Mouse (Mus musculus): Measurements from ENCODE around the gene Abcg8. TPM values are rescaled to one million over a fixed set of nuclear protein-coding genes. Genes with fewer than 3 reads are reported as not detected.
A peak's percentile ranks its signal among the peaks of the same experiment; 100 is the strongest.

The Abcg8 gene
- polyA plus RNA-seq, 1 experiment from 2014 or later: 0.13 TPM

DNA sequence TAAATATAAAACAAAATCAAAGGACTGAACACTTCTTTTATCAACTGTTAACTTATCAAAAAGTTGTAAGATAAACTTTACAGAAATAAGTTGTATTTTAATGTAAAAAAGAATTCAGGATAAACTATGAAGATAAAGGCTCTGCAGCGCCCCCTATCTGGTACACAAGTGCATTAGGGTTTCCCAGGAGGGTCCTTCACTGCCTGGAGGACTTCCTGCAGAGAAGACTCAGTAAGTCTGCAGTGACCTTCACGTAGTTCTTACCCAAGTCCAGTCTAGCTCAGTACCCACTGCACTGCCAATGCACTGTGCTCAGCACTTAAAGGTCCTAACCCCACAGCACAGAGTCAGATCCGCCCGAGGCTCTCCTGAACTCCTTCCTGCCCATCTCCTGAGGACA is 31.3 kb downstream of the Abcg8 start:
- no peak overlapping the region for H3K4me3 ChIP-seq (ENCODE audit: low read depth, low read length)
- DNase-seq (ENCODE audit: low spot score): no peak
- no peak overlapping the region for H3K4me2 ChIP-seq (replicated peaks; ENCODE audit: low read depth)
- H3K4me1 ChIP-seq (replicated peaks; ENCODE audit: control insufficient read depth, insufficient read depth): no peaks in the 10 kb centered on the region
- H3K27me3 ChIP-seq (ENCODE audit: control insufficient read depth, insufficient read depth, low read length): no peaks in the 10 kb centered on the region
- no peak for TF ChIP-seq EP300 (optimal IDR thresholded peaks at IDR 0.05)
- TF ChIP-seq CTCF (IDR thresholded peaks at IDR 0.05; ENCODE audit: low read depth): peak; percentile 58
- peaks cover 5% of the 10 kb centered on the region for H3K36me3 ChIP-seq (ENCODE audit: control insufficient read depth, insufficient read depth, low read length)
- no peak for ATAC-seq (ENCODE audit: low FRiP score, low TSS enrichment)
- WGBS: 70% methylated on average over 4 of the region's 4 CpGs
- no peak overlapping the region for H3K27ac ChIP-seq (replicated peaks)
- no peak overlapping the region for H3K9ac ChIP-seq (ENCODE audit: low read length)
- H3K9me3 ChIP-seq (ENCODE audit: control insufficient read depth, low read length): no peaks in the 10 kb centered on the region

DNA sequence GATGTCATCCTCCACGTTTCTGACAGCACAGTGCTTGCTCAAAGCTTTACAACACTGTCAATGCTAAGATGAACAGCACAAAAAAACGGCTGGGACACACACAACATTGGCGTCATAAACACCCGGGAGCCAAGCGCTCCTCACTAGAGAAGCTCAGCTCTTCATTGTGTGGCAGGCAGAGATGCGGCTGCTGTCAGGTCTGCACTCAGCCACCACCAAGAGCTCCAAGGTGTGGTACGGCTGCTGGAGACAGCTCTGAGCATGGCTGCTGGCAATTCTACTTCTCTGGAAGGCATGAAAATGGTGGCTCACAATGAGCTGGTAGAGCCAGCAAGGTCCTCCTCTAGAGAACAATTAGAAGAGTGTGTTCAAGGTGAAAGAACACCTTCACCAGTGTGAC is 32.7 kb downstream of the Abcg8 start:
- WGBS: 58% methylated on average over 7 of the region's 7 CpGs
- no peaks in the 10 kb centered on the region for H3K27me3 ChIP-seq (ENCODE audit: control insufficient read depth, insufficient read depth, low read length)

GRCm38 (mm10) chr17:84709403-84709851 is 33.3 kb downstream of the Abcg8 start:
- H3K9ac ChIP-seq (ENCODE audit: low read length): no peak overlapping the region
- peaks cover 5% of the 10 kb centered on the region for H3K36me3 ChIP-seq (ENCODE audit: control insufficient read depth, insufficient read depth, low read length)
- H3K27ac ChIP-seq (replicated peaks): peak overlapping the region; percentile 40; the same call in 1 of the 2 replicates
- H3K27me3 ChIP-seq (ENCODE audit: control insufficient read depth, insufficient read depth, low read length): no peaks in the 10 kb centered on the region
- DNase-seq (ENCODE audit: low spot score) (peak; percentile 68), ATAC-seq (ENCODE audit: low FRiP score, low TSS enrichment) (peak; percentile 60; the same call in 1 of the 2 replicates)
- no peaks in the 10 kb centered on the region for H3K4me1 ChIP-seq (replicated peaks; ENCODE audit: control insufficient read depth, insufficient read depth)
- no peak overlapping the region for H3K4me2 ChIP-seq (replicated peaks; ENCODE audit: low read depth)
- 49% methylated on average over 17 of the region's 17 CpGs for WGBS
- H3K9me3 ChIP-seq (ENCODE audit: control insufficient read depth, low read length): no peaks in the 10 kb centered on the region
- TF ChIP-seq CTCF (IDR thresholded peaks at IDR 0.05; ENCODE audit: low read depth) (peak; percentile 44), EP300 (optimal IDR thresholded peaks at IDR 0.05) (no peak)
- no peak overlapping the region for H3K4me3 ChIP-seq (ENCODE audit: low read depth, low read length)

More for the DNA sequence above, 32.7 kb downstream of the Abcg8 start:
- Histone ChIP-seq H3K4me1 (replicated peaks; ENCODE audit: control insufficient read depth, insufficient read depth) (no peaks in the 10 kb centered on the region), H3K36me3 (ENCODE audit: control insufficient read depth, insufficient read depth, low read length) (peaks cover 5% of the 10 kb centered on the region), H3K9ac (ENCODE audit: low read length) (no peak overlapping the region), H3K27ac (replicated peaks) (no peak overlapping the region), H3K9me3 (ENCODE audit: control insufficient read depth, low read length) (no peaks in the 10 kb centered on the region), H3K4me3 (ENCODE audit: low read depth, low read length) (no peak overlapping the region), H3K4me2 (replicated peaks; ENCODE audit: low read depth) (no peak overlapping the region)
- TF ChIP-seq CTCF (IDR thresholded peaks at IDR 0.05; ENCODE audit: low read depth): no peak
- no peak for TF ChIP-seq EP300 (optimal IDR thresholded peaks at IDR 0.05)
- DNase-seq (ENCODE audit: low spot score) (no peak), ATAC-seq (ENCODE audit: low FRiP score, low TSS enrichment) (peak; percentile 57; the same call in 1 of the 2 replicates)

DNA sequence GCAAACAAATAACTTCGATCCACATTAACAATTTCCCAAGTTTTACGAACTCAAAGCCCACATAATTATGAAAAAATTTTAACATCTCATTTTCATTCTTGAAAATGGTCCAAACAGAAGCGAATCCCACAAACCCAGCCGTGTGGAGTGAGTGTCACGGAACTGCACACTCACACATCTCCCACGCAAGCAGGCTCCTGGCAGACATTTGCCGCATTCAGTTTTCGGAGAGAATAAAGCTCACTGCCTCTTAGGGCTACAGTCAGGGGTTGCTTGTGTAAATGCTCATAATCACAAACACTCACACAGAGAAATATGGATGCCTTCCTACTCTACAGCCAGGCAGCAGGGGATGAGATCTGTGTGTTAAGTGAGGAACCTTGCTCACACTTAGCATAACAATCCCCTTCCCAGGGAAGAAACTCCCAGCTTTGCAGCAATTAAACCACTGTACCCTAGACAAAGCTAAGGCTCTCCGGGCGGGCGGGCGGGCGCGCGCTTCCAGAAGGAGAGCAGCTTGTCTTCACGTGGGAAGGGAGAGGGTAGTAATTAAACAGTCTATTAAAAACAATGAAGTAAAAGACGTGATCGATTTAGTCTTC is 37.6 kb downstream of the Abcg8 start:
- Histone ChIP-seq H3K4me3 (ENCODE audit: low read depth, low read length) (no peak overlapping the region), H3K27ac (replicated peaks) (no peak overlapping the region), H3K9ac (ENCODE audit: low read length) (no peak overlapping the region), H3K9me3 (ENCODE audit: control insufficient read depth, low read length) (no peaks in the 10 kb centered on the region), H3K27me3 (ENCODE audit: control insufficient read depth, insufficient read depth, low read length) (no peaks in the 10 kb centered on the region), H3K4me1 (replicated peaks; ENCODE audit: control insufficient read depth, insufficient read depth) (no peaks in the 10 kb centered on the region), H3K4me2 (replicated peaks; ENCODE audit: low read depth) (no peak overlapping the region), H3K36me3 (ENCODE audit: control insufficient read depth, insufficient read depth, low read length) (no peaks in the 10 kb centered on the region; the same call in none of the 2 replicates)
- WGBS: 88% methylated on average over 18 of the region's 18 CpGs
- no peak for TF ChIP-seq CTCF (IDR thresholded peaks at IDR 0.05; ENCODE audit: low read depth)
- TF ChIP-seq EP300 (optimal IDR thresholded peaks at IDR 0.05): no peak
- no peak for DNase-seq (ENCODE audit: low spot score)
- ATAC-seq (ENCODE audit: low FRiP score, low TSS enrichment): no peak

DNA sequence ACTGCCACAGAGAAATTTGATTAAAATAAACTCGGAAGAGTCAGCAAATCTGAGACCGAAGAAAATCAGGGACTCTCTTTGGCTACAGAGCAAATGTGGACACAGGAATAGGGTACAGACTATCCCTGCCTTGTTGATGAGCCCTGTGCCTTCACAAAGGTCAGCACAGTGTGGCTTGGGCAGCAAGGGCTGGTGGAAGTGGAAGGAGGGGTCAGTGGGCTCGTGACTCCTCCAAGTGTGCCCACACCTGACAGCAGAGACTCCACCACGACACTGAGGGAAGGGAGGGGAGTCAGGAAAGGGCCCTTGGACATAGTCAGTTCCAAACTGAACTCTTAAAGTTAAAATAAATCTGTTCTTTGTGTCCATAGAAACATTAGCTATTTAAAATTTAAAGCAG is 38.8 kb downstream of the Abcg8 start:
- Histone ChIP-seq H3K36me3 (ENCODE audit: control insufficient read depth, insufficient read depth, low read length) (no peaks in the 10 kb centered on the region; the same call in none of the 2 replicates), H3K4me1 (replicated peaks; ENCODE audit: control insufficient read depth, insufficient read depth) (no peaks in the 10 kb centered on the region), H3K27ac (replicated peaks) (no peak overlapping the region), H3K27me3 (ENCODE audit: control insufficient read depth, insufficient read depth, low read length) (no peaks in the 10 kb centered on the region), H3K9me3 (ENCODE audit: control insufficient read depth, low read length) (no peaks in the 10 kb centered on the region), H3K9ac (ENCODE audit: low read length) (no peak overlapping the region), H3K4me2 (replicated peaks; ENCODE audit: low read depth) (no peak overlapping the region), H3K4me3 (ENCODE audit: low read depth, low read length) (no peak overlapping the region)
- TF ChIP-seq EP300 (optimal IDR thresholded peaks at IDR 0.05) (no peak), CTCF (IDR thresholded peaks at IDR 0.05; ENCODE audit: low read depth) (no peak)
- ATAC-seq (ENCODE audit: low FRiP score, low TSS enrichment): no peak
- no peak for DNase-seq (ENCODE audit: low spot score)
- 59% methylated on average over 4 of the region's 4 CpGs for WGBS

DNA sequence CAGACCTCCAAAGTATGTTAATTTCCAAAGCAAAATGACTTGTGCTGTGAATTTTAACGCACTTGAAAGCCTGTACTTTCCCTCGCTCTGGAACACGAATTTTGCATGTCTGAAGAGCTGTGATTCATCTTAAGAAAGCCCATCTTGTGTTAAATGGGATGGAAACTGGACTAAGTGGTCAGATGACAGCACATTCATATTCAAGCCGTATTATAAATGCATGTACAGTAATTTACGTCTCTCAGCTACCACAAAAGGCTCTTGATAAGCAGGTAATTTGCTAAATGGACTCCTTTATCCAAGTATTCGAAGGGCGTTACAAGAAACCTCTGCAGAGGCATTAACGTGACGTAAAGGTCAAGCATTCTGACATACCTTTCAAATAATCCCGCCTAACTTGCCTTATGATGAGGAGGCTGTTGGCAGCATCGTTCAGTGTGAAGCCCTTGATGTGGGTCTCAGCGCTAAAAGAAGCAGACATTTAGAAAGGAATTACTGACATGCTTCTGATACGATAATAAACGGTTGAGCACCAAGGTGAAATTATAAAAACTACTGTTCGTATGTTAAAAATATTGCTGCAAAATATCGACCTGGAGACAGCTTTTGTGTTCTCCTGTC is 40.3 kb downstream of the Abcg8 start:
- 70% methylated on average over 16 of the region's 16 CpGs for WGBS
- Histone ChIP-seq H3K27ac (replicated peaks) (no peak overlapping the region), H3K9me3 (ENCODE audit: control insufficient read depth, low read length) (no peaks in the 10 kb centered on the region), H3K27me3 (ENCODE audit: control insufficient read depth, insufficient read depth, low read length) (no peaks in the 10 kb centered on the region), H3K9ac (ENCODE audit: low read length) (no peak overlapping the region), H3K4me3 (ENCODE audit: low read depth, low read length) (no peak overlapping the region), H3K4me2 (replicated peaks; ENCODE audit: low read depth) (no peak overlapping the region), H3K36me3 (ENCODE audit: control insufficient read depth, insufficient read depth, low read length) (peaks cover under 1% of the 10 kb centered on the region), H3K4me1 (replicated peaks; ENCODE audit: control insufficient read depth, insufficient read depth) (no peaks in the 10 kb centered on the region)
- DNase-seq (ENCODE audit: low spot score): no peak
- no peak for TF ChIP-seq CTCF (IDR thresholded peaks at IDR 0.05; ENCODE audit: low read depth)
- no peak for TF ChIP-seq EP300 (optimal IDR thresholded peaks at IDR 0.05)
- no peak; the same call in 1 of the 2 replicates for ATAC-seq (ENCODE audit: low FRiP score, low TSS enrichment)

All from stomach, postnatal 0 days (tissue).